Mouse (Mus musculus): ENCODE measurements around the gene Dnajb13. TPM values are rescaled to one million over a fixed set of nuclear protein-coding genes. Genes with fewer than 3 reads are reported as not detected.

The Dnajb13 gene
- total and polyA plus RNA-seq, 3 experiments = 2.0 to 3.6 TPM; not detected in 1

DNA sequence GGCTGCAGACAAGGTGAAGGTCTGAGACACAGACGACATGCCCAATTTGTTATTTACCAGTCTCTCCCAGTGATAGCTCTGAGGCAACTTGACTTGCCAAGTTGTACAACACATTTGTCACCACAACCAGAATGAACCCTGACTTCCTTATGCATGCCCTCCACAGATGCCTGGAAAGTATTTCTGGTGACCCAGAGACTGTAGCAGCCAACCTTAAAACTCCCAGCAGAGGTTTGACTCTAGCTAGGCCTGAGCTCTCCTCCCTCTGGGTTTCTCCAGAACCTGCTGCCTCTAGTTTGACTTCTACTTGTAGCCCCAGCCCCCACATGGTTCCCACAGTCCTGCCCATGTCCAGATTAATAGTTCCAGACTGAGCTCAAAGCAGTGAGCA lies 43.4 kb downstream of the Dnajb13 start:
- no peaks in the 10 kb centered on the region for H3K9me3 ChIP-seq (replicated peaks; ENCODE audit: insufficient read depth, low read length)
- no peaks in the 10 kb centered on the region for H3K27me3 ChIP-seq (ENCODE audit: control insufficient read depth in 1 of 2, insufficient read depth in 2 of 2, low read length in 2 of 2)
- peaks cover 7 to 12% of the 10 kb centered on the region in 2 experiments for H3K4me1 ChIP-seq (ENCODE audit: control insufficient read depth in 1 of 2, insufficient read depth in 2 of 2, low read length in 2 of 2)
- no peaks in the 10 kb centered on the region for H3K79me2 ChIP-seq (ENCODE audit: control insufficient read depth, insufficient read depth, low read length, poor library complexity)
- peaks cover 0 to 12% of the 10 kb centered on the region in 2 experiments; a peak in 2 of 4 replicates for H3K36me3 ChIP-seq (ENCODE audit: control insufficient read depth in 1 of 2, insufficient read depth in 2 of 2, low read length in 2 of 2)
- no peak overlapping the region for H3K27ac ChIP-seq (ENCODE audit: control insufficient read depth, low read depth, low read length)
- no peak overlapping the region for H3K4me3 ChIP-seq (ENCODE audit: control insufficient read depth in 1 of 2, insufficient read depth in 1 of 2, low read depth in 2 of 2, low read length in 2 of 2)
- no peak for DNase-seq (ENCODE audit: low read depth, low spot score)
- no peak overlapping the region for H3K9ac ChIP-seq (ENCODE audit: control insufficient read depth, low read depth, low read length, poor library complexity, severe bottlenecking)
- TF ChIP-seq CHD1 (IDR thresholded peaks at IDR 0.05; ENCODE audit: low read depth, low read length) = no peak

DNA sequence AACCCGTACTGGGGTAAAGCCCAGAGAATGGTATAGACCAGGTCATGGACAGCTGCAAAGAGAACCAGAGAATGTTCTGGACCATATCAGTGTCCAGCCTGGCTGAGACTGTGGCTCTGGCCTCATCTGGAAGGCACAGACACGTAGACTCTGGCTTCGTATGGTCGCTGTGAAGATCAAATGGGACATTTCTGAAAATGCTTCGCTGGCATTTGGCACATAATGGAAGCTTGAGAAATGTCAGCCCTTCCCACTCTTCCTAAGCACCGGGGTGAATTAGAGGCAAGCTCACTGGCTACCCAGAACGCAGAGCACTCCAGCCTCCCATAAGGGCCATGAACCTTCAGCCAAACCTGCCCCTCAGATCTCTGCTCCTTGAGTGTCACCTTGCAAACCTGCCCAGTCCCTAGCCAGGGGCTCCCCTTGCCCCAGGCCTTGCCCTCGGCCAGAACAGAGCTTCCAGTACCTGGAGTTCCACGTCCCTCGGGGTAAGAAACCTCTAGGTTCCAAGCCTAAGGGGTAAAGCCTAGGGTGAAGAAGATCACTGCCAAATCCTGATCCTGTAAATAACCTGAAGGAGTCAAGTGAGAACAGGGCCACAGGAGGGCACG lies 43.9 kb downstream of the Dnajb13 start:
- no peak for DNase-seq (ENCODE audit: low read depth, low spot score)
- Histone ChIP-seq H3K9ac (ENCODE audit: control insufficient read depth, low read depth, low read length, poor library complexity, severe bottlenecking) (no peak overlapping the region), H3K36me3 (ENCODE audit: control insufficient read depth in 1 of 2, insufficient read depth in 2 of 2, low read length in 2 of 2) (peaks cover 0 to 17% of the 10 kb centered on the region in 2 experiments; a peak in 2 of 4 replicates), H3K4me1 (ENCODE audit: control insufficient read depth in 1 of 2, insufficient read depth in 2 of 2, low read length in 2 of 2) (peaks cover 12 to 17% of the 10 kb centered on the region in 2 experiments), H3K27ac (ENCODE audit: control insufficient read depth, low read depth, low read length) (no peak overlapping the region), H3K4me3 (ENCODE audit: control insufficient read depth in 1 of 2, insufficient read depth in 1 of 2, low read depth in 2 of 2, low read length in 2 of 2) (no peak overlapping the region), H3K79me2 (ENCODE audit: control insufficient read depth, insufficient read depth, low read length, poor library complexity) (no peaks in the 10 kb centered on the region), H3K27me3 (ENCODE audit: control insufficient read depth in 1 of 2, insufficient read depth in 2 of 2, low read length in 2 of 2) (no peaks in the 10 kb centered on the region), H3K9me3 (replicated peaks; ENCODE audit: insufficient read depth, low read length) (no peaks in the 10 kb centered on the region)
- no peak for TF ChIP-seq MEF2A (IDR thresholded peaks at IDR 0.05; ENCODE audit: extremely low read depth, insufficient replicate concordance, low read depth, low read length, poor library complexity, severe bottlenecking)
- no peak for TF ChIP-seq POLR2AphosphoS5 (IDR thresholded peaks at IDR 0.05; ENCODE audit: borderline replicate concordance, low read depth, low read length)
- no peak for TF ChIP-seq POLR2AphosphoS2 (IDR thresholded peaks at IDR 0.05; ENCODE audit: low read length)
- no peak for TF ChIP-seq UBTF (IDR thresholded peaks at IDR 0.05; ENCODE audit: borderline replicate concordance, insufficient read depth, low read depth, low read length)
- TF ChIP-seq RCOR1 (IDR thresholded peaks at IDR 0.05; ENCODE audit: low read depth, low read length) = no peak
- no peak for TF ChIP-seq USF1 (IDR thresholded peaks at IDR 0.05; ENCODE audit: low read depth, low read length)
- TF ChIP-seq SIN3A (IDR thresholded peaks at IDR 0.05; ENCODE audit: low read length) = no peak
- TF ChIP-seq NRF1 (IDR thresholded peaks at IDR 0.05; ENCODE audit: insufficient read depth, low read depth, low read length, poor library complexity, severe bottlenecking) = no peak
- TF ChIP-seq POLR2A (IDR thresholded peaks at IDR 0.05; ENCODE audit: control insufficient read depth in 1 of 2, insufficient read depth in 1 of 2, low read depth in 1 of 2, low read length in 2 of 2, poor library complexity in 1 of 2) = no peak

DNA sequence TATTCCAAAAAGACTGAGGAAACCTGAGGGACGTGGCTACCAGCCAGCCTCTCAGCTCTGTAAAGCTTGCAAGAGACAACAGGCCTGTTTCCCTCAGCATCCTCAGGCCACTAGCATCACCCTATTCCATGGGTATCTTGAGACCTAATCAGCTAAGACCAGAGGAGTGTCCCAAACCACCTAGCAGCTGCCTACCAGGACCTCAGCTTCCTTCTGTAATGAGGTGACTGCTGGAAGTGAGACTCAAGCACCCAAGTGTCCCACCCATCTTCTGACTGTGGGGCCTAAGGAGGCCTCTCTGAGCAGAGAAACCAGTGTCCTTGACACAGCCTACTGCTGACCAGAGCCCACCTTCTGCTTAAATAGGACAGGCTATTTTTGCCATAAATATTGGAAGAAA lies 45.3 kb downstream of the Dnajb13 start:
- Histone ChIP-seq H3K36me3 (ENCODE audit: control insufficient read depth in 1 of 2, insufficient read depth in 2 of 2, low read length in 2 of 2) (peaks cover 0 to 31% of the 10 kb centered on the region in 2 experiments; a peak in 2 of 4 replicates), H3K4me1 (ENCODE audit: control insufficient read depth in 1 of 2, insufficient read depth in 2 of 2, low read length in 2 of 2) (peaks cover 22 to 30% of the 10 kb centered on the region in 2 experiments), H3K9ac (ENCODE audit: control insufficient read depth, low read depth, low read length, poor library complexity, severe bottlenecking) (no peak overlapping the region), H3K79me2 (ENCODE audit: control insufficient read depth, insufficient read depth, low read length, poor library complexity) (no peaks in the 10 kb centered on the region), H3K9me3 (replicated peaks; ENCODE audit: insufficient read depth, low read length) (no peaks in the 10 kb centered on the region), H3K27ac (ENCODE audit: control insufficient read depth, low read depth, low read length) (no peak overlapping the region), H3K4me3 (ENCODE audit: control insufficient read depth in 1 of 2, insufficient read depth in 1 of 2, low read depth in 2 of 2, low read length in 2 of 2) (no peak overlapping the region), H3K27me3 (ENCODE audit: control insufficient read depth in 1 of 2, insufficient read depth in 2 of 2, low read length in 2 of 2) (no peaks in the 10 kb centered on the region)
- TF ChIP-seq JUND (IDR thresholded peaks at IDR 0.05; ENCODE audit: low read depth, low read length) = no peak
- no peak for TF ChIP-seq E2F4 (IDR thresholded peaks at IDR 0.05; ENCODE audit: borderline replicate concordance, low read depth, low read length)
- TF ChIP-seq MAZ (IDR thresholded peaks at IDR 0.05; ENCODE audit: low read depth, low read length) = no peak
- no peak for TF ChIP-seq TBP (IDR thresholded peaks at IDR 0.05; ENCODE audit: low read depth, low read length)
- TF ChIP-seq USF1 (IDR thresholded peaks at IDR 0.05; ENCODE audit: low read depth, low read length) = no peak
- no peak for TF ChIP-seq CHD1 (IDR thresholded peaks at IDR 0.05; ENCODE audit: low read depth, low read length)
- TF ChIP-seq MYC (IDR thresholded peaks at IDR 0.05; ENCODE audit: low read depth, low read length) = no peak
- DNase-seq (ENCODE audit: low read depth, low spot score) = no peak

Data from MEL (cell line).